26 mouse cellular contexts compared by ENCODE assay signal in the genomic region with DNA sequence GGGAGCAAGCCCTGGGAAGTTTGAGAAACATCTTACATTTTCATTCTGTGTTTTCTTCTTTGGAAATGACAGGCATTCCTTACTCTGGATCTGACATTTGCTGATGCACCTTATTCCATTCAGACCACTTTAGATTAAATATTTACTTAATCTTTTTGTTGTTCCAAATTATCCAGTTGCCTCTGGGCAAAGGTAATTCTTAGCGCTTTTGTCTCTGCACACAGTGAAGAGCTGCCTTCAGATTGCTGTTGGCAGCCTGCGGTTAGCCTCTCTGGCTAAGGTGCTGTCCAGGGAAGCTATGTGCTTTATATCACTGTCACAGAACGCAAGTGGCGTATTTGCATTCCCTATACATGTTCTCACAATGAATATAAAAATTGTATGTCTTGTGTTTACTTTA.
DNase-seq lines count a peak whose midpoint lies in the region; ATAC-seq lines count a peak whose summit lies in the region.
"Had no signal": no experiment of that assay in that cellular context is flagged by ENCODE, and none has a peak within 500 bp of the region (broad histone marks: within the 10 kb centered on the region; RNA-seq: fewer than 3 reads in every experiment).

No protein-coding gene starts in this region.

- no peaks in the 10 kb centered on the region for H3K9me3 ChIP-seq in kidney, embryonic 15.5 days (replicated peaks)
- H3K9me3 ChIP-seq: forebrain, embryonic 10.5 days; forebrain, embryonic 13.5 days; G1E; heart, embryonic 10.5 days; heart, embryonic 13.5 days; hindbrain, embryonic 12.5 days; hindbrain, embryonic 15.5 days had no signal

- no peaks in the 10 kb centered on the region for H3K4me1 ChIP-seq in kidney, embryonic 15.5 days
- H3K4me1 ChIP-seq: forebrain, embryonic 10.5 days; forebrain, embryonic 13.5 days; heart, embryonic 10.5 days; heart, embryonic 13.5 days; hindbrain, embryonic 12.5 days; hindbrain, embryonic 15.5 days had no signal

- no peak overlapping the region for H3K4me3 ChIP-seq in kidney, embryonic 15.5 days (replicated peaks)
- H3K4me3 ChIP-seq: forebrain, embryonic 10.5 days; forebrain, embryonic 13.5 days; heart, adult 2 months; heart, embryonic 10.5 days; heart, embryonic 13.5 days; hindbrain, embryonic 12.5 days; hindbrain, embryonic 15.5 days had no signal

- no peaks in the 10 kb centered on the region for H3K27me3 ChIP-seq in kidney, embryonic 15.5 days
- H3K27me3 ChIP-seq: CH12.LX; forebrain, embryonic 13.5 days; heart, embryonic 13.5 days; hindbrain, embryonic 12.5 days; hindbrain, embryonic 15.5 days had no signal

- no peak for ATAC-seq in kidney, embryonic 15.5 days (replicated peaks; ENCODE audit: low FRiP score)
- no peak for ATAC-seq in megakaryocyte progenitor cell, adult 5-6 weeks (replicated peaks; ENCODE audit: poor library complexity)
- ATAC-seq: forebrain, embryonic 13.5 days; forebrain, embryonic 16.5 days had no signal

- H3K27ac ChIP-seq in kidney, embryonic 15.5 days, result no peak overlapping the region
- H3K27ac ChIP-seq: forebrain, embryonic 10.5 days; forebrain, embryonic 13.5 days; heart, adult 2 months; heart, embryonic 10.5 days; heart, embryonic 13.5 days; hindbrain, embryonic 12.5 days; hindbrain, embryonic 15.5 days had no signal

- no peaks in the 10 kb centered on the region for H3K36me3 ChIP-seq in kidney, embryonic 15.5 days
- H3K36me3 ChIP-seq: forebrain, embryonic 10.5 days; G1E; heart, embryonic 13.5 days; hindbrain, embryonic 12.5 days; hindbrain, embryonic 15.5 days had no signal

- WGBS in kidney, embryonic 15.5 days, result 91% methylated on average over 4 of the region's 4 CpGs

- H3K4me2 ChIP-seq in kidney, embryonic 15.5 days, result no peak overlapping the region
- H3K4me2 ChIP-seq: forebrain, embryonic 13.5 days; heart, embryonic 13.5 days; hindbrain, embryonic 12.5 days; hindbrain, embryonic 15.5 days had no signal

- DNase-seq in kidney, adult 18-20 months, result peak; percentile 13
- peak; percentile 59 for DNase-seq in kidney, adult 9 months
- no peak for DNase-seq in kidney, adult 11 months
- peak; percentile 11 to 37 for DNase-seq in kidney, postnatal 25 days
- DNase-seq: adrenal gland, adult 2 months; adrenal gland, postnatal 14 days; B cell, adult 2 months; cerebellum, adult 11 months; cerebellum, adult 2 months; cerebellum, adult 9-11 months; cerebellum, postnatal 25 days; gastrocnemius, postnatal 10 days; gastrocnemius, postnatal 36 days; heart, adult 2 months; heart, postnatal 14 days had no signal

- H3K9ac ChIP-seq in kidney, embryonic 15.5 days, result no peak overlapping the region
- H3K9ac ChIP-seq: forebrain, embryonic 13.5 days; heart, embryonic 13.5 days; hindbrain, embryonic 12.5 days; hindbrain, embryonic 15.5 days had no signal
